Mouse (Mus musculus): Measurements from ENCODE around the gene Krt27. TPM values are rescaled to one million over a fixed set of nuclear protein-coding genes. Genes with fewer than 3 reads are reported as not detected.

Krt27 gene
- not detected in 4 replicates for total RNA-seq (2023; ENCODE audit: inconsistent age)

GRCm38 (mm10) chr11:99351004-99351403 lies at the start of gene Krt27:
TSS of gene Krt27 (minus strand) at chr11:99351104.

GRCm38 (mm10) chr11:99389264-99389663 lies 38.4 kb upstream of the Krt27 start, which contains the start of gene Krt10:
TSS of gene Krt10 (minus strand) at chr11:99389364.

GRCm38 (mm10) chr11:99374803-99375202 lies 23.9 kb upstream of the Krt27 start, which contains the start of gene Krt28:
TSS of gene Krt28 (minus strand) at chr11:99374903.

GRCm38 (mm10) chr11:99337866-99338265 lies 13.0 kb downstream of the Krt27 start, which contains the start of gene Krt26:
TSS of gene Krt26 (minus strand) at chr11:99337966.

GRCm38 (mm10) chr11:99322851-99323250 lies 28.1 kb downstream of the Krt27 start, which contains the start of gene Krt25:
TSS of gene Krt25 (minus strand) at chr11:99322951.

Other genes starting within 250 kb of the Krt27 start
- 840 to 873 TPM (median 857 TPM) in 4 replicates for gene Ccr7, start 196.0 kb downstream of the Krt27 start, total RNA-seq (2023; ENCODE audit: inconsistent age)
- gene Smarce1, start 120.1 kb downstream of the Krt27 start, total RNA-seq (2023; ENCODE audit: inconsistent age): 160 to 182 TPM (median 172 TPM) in 4 replicates
- 1.1 to 2.6 TPM (median 1.8 TPM) in 4 replicates for gene Krt222, start 107.0 kb downstream of the Krt27 start, total RNA-seq (2023; ENCODE audit: inconsistent age)
- gene Krt24, start 65.8 kb downstream of the Krt27 start, total RNA-seq (2023; ENCODE audit: inconsistent age): not detected in 4 replicates
- gene Krt25, start 28.2 kb downstream of the Krt27 start, total RNA-seq (2023; ENCODE audit: inconsistent age): not detected in 4 replicates
- gene Krt26, start 13.1 kb downstream of the Krt27 start, total RNA-seq (2023; ENCODE audit: inconsistent age): not detected in 4 replicates
- not detected in 4 replicates for gene Krt28, start 23.8 kb upstream of the Krt27 start, total RNA-seq (2023; ENCODE audit: inconsistent age)
- 1.7 to 4.1 TPM (median 2.1 TPM) in 4 replicates for gene Krt10, start 38.3 kb upstream of the Krt27 start, total RNA-seq (2023; ENCODE audit: inconsistent age)
- not detected in 4 replicates for gene Krt12, start 71.2 kb upstream of the Krt27 start, total RNA-seq (2023; ENCODE audit: inconsistent age)
- not detected in 4 replicates for gene Krt20, start 87.0 kb upstream of the Krt27 start, total RNA-seq (2023; ENCODE audit: inconsistent age)
- gene Krt23, start 142.0 kb upstream of the Krt27 start, total RNA-seq (2023; ENCODE audit: inconsistent age): not detected in 4 replicates
- gene Krt39, start 170.2 kb upstream of the Krt27 start, total RNA-seq (2023; ENCODE audit: inconsistent age): not detected in 4 replicates
- not detected in 4 replicates for gene Krt40, start 192.1 kb upstream of the Krt27 start, total RNA-seq (2023; ENCODE audit: inconsistent age)
- not detected in 4 replicates for gene Krtap3-3, start 199.8 kb upstream of the Krt27 start, total RNA-seq (2023; ENCODE audit: inconsistent age)
- not detected in 4 replicates for gene Krtap3-2, start 205.7 kb upstream of the Krt27 start, total RNA-seq (2023; ENCODE audit: inconsistent age)
- not detected in 4 replicates for gene Gm11939, start 208.4 kb upstream of the Krt27 start, total RNA-seq (2023; ENCODE audit: inconsistent age)
- gene Krtap3-1, start 215.5 kb upstream of the Krt27 start, total RNA-seq (2023; ENCODE audit: inconsistent age): not detected in 4 replicates
- not detected in 4 replicates for gene Krtap1-5, start 229.9 kb upstream of the Krt27 start, total RNA-seq (2023; ENCODE audit: inconsistent age)
- not detected in 4 replicates for gene Krtap1-4, start 232.6 kb upstream of the Krt27 start, total RNA-seq (2023; ENCODE audit: inconsistent age)
- not detected in 4 replicates for gene Krtap1-3, start 240.2 kb upstream of the Krt27 start, total RNA-seq (2023; ENCODE audit: inconsistent age)
- gene Krtap9-3, start 247.0 kb upstream of the Krt27 start, total RNA-seq (2023; ENCODE audit: inconsistent age): not detected in 4 replicates